Mouse (Mus musculus) layer of hippocampus, postnatal 14 days (tissue): Measurements from ENCODE around the gene Ddrgk1. TPM values are rescaled to one million over a fixed set of nuclear protein-coding genes. Genes with fewer than 3 reads are reported as not detected.

ENCODE experiments used
- DNase-seq, 2 experiments: peaks; one replicate each; pipeline ENCODE4 v3.0.0; 2021 to 2022; ENCODE audit warnings: low spot score in 2 of 2, mixed read lengths in 1 of 2
- total RNA-seq, 2 experiments: library from RNA; stranded (reverse); gene quantifications; 2 replicates each; pipeline ENCODE4 v1.2.3; 2021

Gene Ddrgk1
- total RNA-seq, 2 experiments from 2014 or later = 80.9 to 81.2 TPM

DNA sequence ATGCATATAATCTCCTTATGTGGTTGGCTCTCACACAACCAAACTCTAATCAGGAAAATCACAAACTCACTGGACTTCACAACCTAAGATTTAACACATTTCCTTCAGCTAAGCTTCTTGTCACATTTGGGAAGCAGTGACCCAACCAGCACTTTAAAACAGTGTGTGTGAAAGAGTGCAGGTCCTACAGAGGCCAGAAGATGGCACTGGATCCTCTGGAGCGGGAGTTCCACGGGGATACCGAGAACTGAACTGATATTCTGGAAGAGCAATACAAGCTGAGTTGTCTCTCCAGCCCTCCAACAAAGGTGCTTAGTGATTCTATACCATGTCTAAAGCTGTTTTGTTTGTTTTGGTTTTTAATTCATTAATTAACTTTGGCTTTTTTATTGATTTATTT, 51.4 kb downstream of the Ddrgk1 start:
- no peak for DNase-seq

Other genes starting within 250 kb of the Ddrgk1 start
- gene Vps16, start 240.3 kb downstream of the Ddrgk1 start, total RNA-seq = 10 to 100 TPM; 85.3 to 87.5 TPM
- gene Pced1a, start 240.0 kb downstream of the Ddrgk1 start, total RNA-seq = 10 to 100 TPM; 21.8 to 22.0 TPM
- gene Ptpra, start 214.4 kb downstream of the Ddrgk1 start, total RNA-seq = 100 to 1,000 TPM; 307 to 312 TPM
- 10 to 100 TPM; 80.2 to 82.6 TPM for gene Mrps26, start 100.9 kb downstream of the Ddrgk1 start, total RNA-seq
- not detected for gene Oxt, start 88.5 kb downstream of the Ddrgk1 start, total RNA-seq
- 1 to 10 TPM in 1 of 2 experiments, not detected in 1; 2.1 TPM for gene Avp, start 82.1 kb downstream of the Ddrgk1 start, total RNA-seq
- gene Fastkd5, start 34.6 kb downstream of the Ddrgk1 start, total RNA-seq = 1 to 10 TPM; 8.1 to 8.2 TPM
- gene Ubox5, start 34.6 kb downstream of the Ddrgk1 start, total RNA-seq = 1 to 10 TPM; 7.3 to 8.5 TPM
- 10 to 100 TPM; 73.7 to 79.3 TPM for gene Lzts3, start 21.9 kb downstream of the Ddrgk1 start, total RNA-seq
- 10 to 100 TPM; 37.4 to 39.9 TPM for gene Itpa, start 3.0 kb upstream of the Ddrgk1 start, total RNA-seq
- under 1 TPM; 0.12 to 0.48 TPM for gene Slc4a11, start 32.9 kb upstream of the Ddrgk1 start, total RNA-seq
- 10 to 100 TPM; 80.0 to 83.6 TPM for gene 4930402H24Rik, start 241.7 kb upstream of the Ddrgk1 start, total RNA-seq
- gene Atrn, start 241.8 kb upstream of the Ddrgk1 start, total RNA-seq = 100 to 1,000 TPM; 117 to 122 TPM